Mouse (Mus musculus): ENCODE results near the gene Gucd1.

GRCm38 (mm10) chr10:75315756-75316155, 202.0 kb downstream of the Gucd1 start:
- TF ChIP-seq CTCF (IDR thresholded peaks at IDR 0.05; ENCODE audit: low read depth) (no peak), EP300 (IDR thresholded peaks at IDR 0.05; ENCODE audit: low read depth) (no peak)

Measured in heart, postnatal 0 days (tissue).